Mouse (Mus musculus) bone marrow macrophage, adult 2 months (primary cell): ENCODE results near the gene Atp6v0a1.

ENCODE experiments used
- CTCF ChIP-seq: IDR thresholded peaks from 2 replicates; pipeline ENCODE4 v1.5.1; 2012; ENCODE audit warnings: low read depth, mild to moderate bottlenecking, low read length, moderate library complexity
- POLR2A ChIP-seq: IDR thresholded peaks from 2 replicates; pipeline ENCODE4 v1.6.1; 2012; ENCODE audit warnings: mild to moderate bottlenecking, low read depth, low read length, borderline replicate concordance

GRCm38 (mm10) chr11:100982087-100982486, 27.2 kb upstream of the Atp6v0a1 start:
- no peak for TF ChIP-seq CTCF
- no peak for TF ChIP-seq POLR2A
